Mouse (Mus musculus) hindbrain, embryonic 11.5 days (tissue): ENCODE data around the gene Avpr1b. TPM values are rescaled to one million over a fixed set of nuclear protein-coding genes. Genes with fewer than 3 reads are reported as not detected.
"Not testable (repeated sequence)": the region's sequence is repeated elsewhere in the genome, so short reads cannot be mapped to it uniquely, and the experiment has no call there.

Experiments
- ATAC-seq: fragments of 200-750 bp; cut with Nextera tagmentation; 2 replicates; pipeline ENCODE4 v1.8.0; 2017; ENCODE audit warnings: mild to moderate bottlenecking, moderate TSS enrichment, moderate library complexity; ENCODE audit not compliant: low FRiP score
- DNase-seq: peaks from one replicate; pipeline ENCODE4 v3.0.0-alpha.2; 2015; ENCODE audit warnings: low spot score
- H3K27ac ChIP-seq: fragments of 300-500 bp; sonication (generic); 2 replicates; pipeline ENCODE4 v1.5.1; 2014; ENCODE audit warnings: mild to moderate bottlenecking, low read depth, low read length
- H3K27me3 ChIP-seq: fragments of 300-500 bp; sonication (generic); 2 replicates; pipeline ENCODE4 v1.6.1; 2014; ENCODE audit warnings: mild to moderate bottlenecking, low read length, moderate library complexity, mixed read lengths; ENCODE audit not compliant: control insufficient read depth, insufficient read depth
- H3K36me3 ChIP-seq: fragments of 300-500 bp; sonication (generic); 2 replicates; pipeline ENCODE4 v1.6.1; 2014; ENCODE audit warnings: mild to moderate bottlenecking, low read length, moderate library complexity, mixed read lengths; ENCODE audit not compliant: control insufficient read depth, insufficient read depth
- H3K4me1 ChIP-seq: fragments of 300-500 bp; sonication (generic); replicated peaks from 2 replicates; pipeline ENCODE4 v1.6.1; 2014; ENCODE audit warnings: low read length, mixed read lengths; ENCODE audit not compliant: control insufficient read depth, insufficient read depth
- H3K4me2 ChIP-seq: fragments of 300-500 bp; sonication (generic); replicated peaks from 2 replicates; pipeline ENCODE4 v1.6.1; 2014; ENCODE audit warnings: mild to moderate bottlenecking, low read depth, low read length
- H3K4me3 ChIP-seq: fragments of 300-500 bp; sonication (generic); 2 replicates; pipeline ENCODE4 v1.5.1; 2014; ENCODE audit warnings: low read depth, low read length
- H3K9ac ChIP-seq: fragments of 300-500 bp; sonication (generic); 2 replicates; pipeline ENCODE4 v1.6.1; 2014; ENCODE audit warnings: low read depth, low read length
- H3K9me3 ChIP-seq: fragments of 300-500 bp; sonication (generic); 2 replicates; pipeline ENCODE4 v1.6.1; 2016; ENCODE audit warnings: low read length; ENCODE audit not compliant: control insufficient read depth
- WGBS: fragments of 180-500 bp; shearing (Covaris S2); extraction: QIAGEN DNeasy Blood & Tissue Kit; methylation state at CpG from one replicate; pipeline ENCODE4 v1.1.7; 2014; 5-methylcytosine and 5-hydroxymethylcytosine counted together
- polyA plus RNA-seq: library from polyadenylated mRNA; unstranded; fragments of >200 nt; fragmentation: Nextera tagmentation; extraction: Ambion mirVana; gene quantifications from 2 replicates; pipeline ENCODE4 v1.2.1, GENCODE M21; 2014

Avpr1b gene
- polyA plus RNA-seq: not detected in 2 replicates

DNA sequence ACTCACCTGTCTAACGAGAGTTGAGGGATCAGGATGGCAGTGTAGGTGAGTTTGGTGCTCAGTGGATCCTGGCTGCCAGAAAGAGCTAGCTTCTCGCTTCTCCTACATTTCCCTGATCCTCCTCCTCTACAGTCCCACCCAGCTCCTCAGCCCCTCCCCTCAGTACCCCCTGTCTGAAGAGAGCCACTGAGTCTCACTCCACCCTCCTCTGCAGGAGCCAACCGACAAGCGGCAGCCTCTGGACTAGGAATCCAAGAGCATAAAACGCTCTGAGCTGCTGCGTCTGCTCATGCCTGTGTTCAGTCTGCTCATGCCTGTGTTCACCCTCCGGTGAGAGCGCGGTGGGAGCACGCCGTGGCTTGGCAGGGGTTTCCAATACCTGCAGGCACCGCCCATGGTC, at the start of gene Avpr1b:
Gene Avpr1b, plus strand, starts transcription at position 335 of the 400 bp plus-strand sequence.
- Histone ChIP-seq H3K9me3 (no peaks in the 10 kb centered on the region), H3K4me1 (no peaks in the 10 kb centered on the region), H3K27ac (no peak within 1 kb of the TSS), H3K9ac (no peak within 1 kb of the TSS), H3K27me3 (no peaks in the 10 kb centered on the region), H3K4me2 (no peak within 1 kb of the TSS), H3K4me3 (no peak within 1 kb of the TSS), H3K36me3 (no peaks in the 10 kb centered on the region)
- no peak for ATAC-seq
- DNase-seq: no peak
- 42% methylated on average over 12 of the region's 12 CpGs for WGBS

DNA sequence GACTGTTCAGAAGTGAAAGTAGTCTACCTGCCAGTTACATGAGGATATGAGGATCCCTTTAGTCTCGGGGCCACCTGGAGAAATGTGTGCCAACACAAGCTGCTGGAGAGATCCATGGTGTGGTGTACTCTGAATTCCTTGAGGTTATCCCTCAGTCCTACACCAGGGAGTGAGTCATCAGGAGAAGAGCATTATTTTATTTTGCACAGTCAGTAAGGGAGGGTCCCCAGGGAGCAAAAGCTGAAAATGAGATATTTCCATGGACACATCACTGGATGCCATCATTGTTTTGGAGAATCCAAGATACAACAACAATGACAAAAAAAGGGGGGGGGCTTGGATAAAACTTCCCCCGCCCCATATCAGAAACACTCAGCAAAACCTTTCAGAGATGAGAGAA, 47.1 kb upstream of the Avpr1b start:
- no peaks in the 10 kb centered on the region for H3K36me3 ChIP-seq

DNA sequence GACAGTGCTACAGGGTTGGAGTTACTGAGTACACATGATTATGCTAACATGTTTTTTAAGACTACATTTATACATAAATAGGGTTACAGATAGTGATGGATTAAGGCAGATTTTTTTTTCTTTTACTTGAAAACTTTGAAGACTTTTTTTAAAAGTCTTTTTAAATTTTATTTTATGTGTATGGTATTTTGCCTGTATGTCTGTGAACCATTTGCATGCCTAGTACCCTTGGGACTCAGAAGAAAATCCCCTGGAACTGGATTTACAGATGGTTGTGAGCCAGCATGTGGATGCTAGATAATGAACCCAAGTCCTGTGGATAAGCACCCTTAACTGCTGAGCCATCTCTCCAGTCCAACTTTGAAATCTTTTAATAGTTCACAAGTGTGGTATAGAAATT, 45.6 kb upstream of the Avpr1b start:
- no peaks in the 10 kb centered on the region for H3K27me3 ChIP-seq
- H3K27ac ChIP-seq: no peak overlapping the region
- no peaks in the 10 kb centered on the region for H3K4me1 ChIP-seq
- H3K36me3 ChIP-seq: no peaks in the 10 kb centered on the region
- ATAC-seq (no peak), DNase-seq (no peak)
- no peaks in the 10 kb centered on the region for H3K9me3 ChIP-seq
- no peak overlapping the region for H3K4me3 ChIP-seq
- no peak overlapping the region for H3K9ac ChIP-seq
- no peak overlapping the region for H3K4me2 ChIP-seq

More for the DNA sequence above, 47.1 kb upstream of the Avpr1b start:
- 91% methylated on average over 2 of the region's 2 CpGs for WGBS
- Histone ChIP-seq H3K4me2 (no peak overlapping the region), H3K4me3 (no peak overlapping the region), H3K9me3 (no peaks in the 10 kb centered on the region), H3K27me3 (no peaks in the 10 kb centered on the region), H3K4me1 (no peaks in the 10 kb centered on the region), H3K9ac (no peak overlapping the region), H3K27ac (no peak overlapping the region)
- DNase-seq: no peak
- ATAC-seq: no peak

GRCm38 (mm10) chr1:131555042-131555812, 43.8 kb upstream of the Avpr1b start:
- ATAC-seq (peak; percentile 95), DNase-seq (peak; percentile 89)
- Histone ChIP-seq H3K36me3 (no peaks in the 10 kb centered on the region), H3K4me1 (no peaks in the 10 kb centered on the region), H3K27me3 (no peaks in the 10 kb centered on the region), H3K9ac (no peak overlapping the region; the same call in 1 of the 2 replicates), H3K4me3 (no peak overlapping the region), H3K4me2 (no peak overlapping the region), H3K27ac (no peak overlapping the region), H3K9me3 (no peaks in the 10 kb centered on the region)
- WGBS: 18% methylated on average over 13 of the region's 13 CpGs

DNA sequence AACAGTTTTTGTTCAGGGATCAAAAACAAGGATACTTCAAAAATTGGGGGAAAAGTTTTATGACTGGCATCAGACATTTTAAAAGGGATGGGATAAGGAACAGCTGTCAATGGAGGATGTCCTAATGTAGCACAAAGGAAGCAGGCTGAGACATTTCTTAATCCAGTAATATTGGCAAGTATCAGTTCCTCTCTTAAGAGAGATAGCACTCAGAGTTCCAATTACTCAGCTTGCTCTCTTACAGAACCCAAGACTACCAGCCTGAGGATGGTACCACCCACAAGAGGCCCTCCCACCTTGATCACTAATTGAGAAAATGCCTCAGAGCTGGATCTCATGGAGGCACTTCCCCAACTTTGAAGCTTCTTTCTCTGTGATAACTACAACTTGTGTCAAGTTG, 38.5 kb upstream of the Avpr1b start:
- ATAC-seq: no peak
- no peak overlapping the region for H3K4me2 ChIP-seq
- H3K27me3 ChIP-seq: no peaks in the 10 kb centered on the region
- DNase-seq: no peak
- no peak overlapping the region for H3K9ac ChIP-seq
- no peaks in the 10 kb centered on the region for H3K4me1 ChIP-seq
- H3K27ac ChIP-seq: no peak overlapping the region
- no peak overlapping the region for H3K4me3 ChIP-seq
- no peaks in the 10 kb centered on the region for H3K9me3 ChIP-seq
- H3K36me3 ChIP-seq: no peaks in the 10 kb centered on the region

GRCm38 (mm10) chr1:131562081-131562480, 37.0 kb upstream of the Avpr1b start:
- no peaks in the 10 kb centered on the region for H3K4me1 ChIP-seq
- ATAC-seq (no peak), DNase-seq (no peak)
- no peaks in the 10 kb centered on the region for H3K27me3 ChIP-seq
- H3K36me3 ChIP-seq: no peaks in the 10 kb centered on the region
- no peaks in the 10 kb centered on the region for H3K9me3 ChIP-seq
- WGBS: 90% methylated on average over 2 of the region's 2 CpGs
- H3K9ac ChIP-seq: no peak overlapping the region
- H3K4me2 ChIP-seq: no peak overlapping the region
- no peak overlapping the region for H3K4me3 ChIP-seq
- H3K27ac ChIP-seq: no peak overlapping the region

- not testable (repeated sequence) for H3K9ac ChIP-seq, H3K4me3 ChIP-seq, H3K36me3 ChIP-seq, H3K27me3 ChIP-seq, H3K4me1 ChIP-seq, H3K27ac ChIP-seq, H3K4me2 ChIP-seq, H3K9me3 ChIP-seq
- 37% methylated on average over 11 of the region's 11 CpGs for WGBS
- ATAC-seq (peak; percentile 71), DNase-seq (peak; percentile 60)
These were observed 33.0 kb upstream of the Avpr1b start for GRCm38 (mm10) chr1:131566056-131566455.

DNA sequence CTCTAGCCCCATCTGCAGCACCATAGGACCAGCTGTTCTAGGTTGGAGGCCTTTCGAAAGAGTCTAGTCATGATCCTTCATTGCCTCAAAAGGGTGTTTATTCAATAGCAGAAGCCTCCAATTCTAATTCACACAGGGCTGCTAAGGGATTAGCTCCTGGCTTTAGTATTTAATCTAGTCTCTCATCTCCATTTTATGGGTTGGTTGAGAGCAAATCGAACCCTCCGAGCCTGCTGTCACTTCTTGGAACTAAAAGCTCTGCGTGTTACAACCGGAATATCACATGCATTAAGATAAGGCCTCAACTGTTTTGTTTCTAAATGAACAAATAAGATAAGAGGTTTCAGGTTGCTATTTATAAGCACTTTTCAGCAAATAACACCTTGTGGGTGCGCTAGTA, 29.3 kb upstream of the Avpr1b start:
- Histone ChIP-seq H3K9ac (no peak overlapping the region), H3K36me3 (no peaks in the 10 kb centered on the region), H3K4me2 (no peak overlapping the region), H3K27me3 (no peaks in the 10 kb centered on the region), H3K27ac (no peak overlapping the region), H3K9me3 (no peaks in the 10 kb centered on the region), H3K4me3 (no peak overlapping the region), H3K4me1 (no peaks in the 10 kb centered on the region)
- ATAC-seq (no peak), DNase-seq (no peak)
- 95% methylated on average over 6 of the region's 6 CpGs for WGBS

DNA sequence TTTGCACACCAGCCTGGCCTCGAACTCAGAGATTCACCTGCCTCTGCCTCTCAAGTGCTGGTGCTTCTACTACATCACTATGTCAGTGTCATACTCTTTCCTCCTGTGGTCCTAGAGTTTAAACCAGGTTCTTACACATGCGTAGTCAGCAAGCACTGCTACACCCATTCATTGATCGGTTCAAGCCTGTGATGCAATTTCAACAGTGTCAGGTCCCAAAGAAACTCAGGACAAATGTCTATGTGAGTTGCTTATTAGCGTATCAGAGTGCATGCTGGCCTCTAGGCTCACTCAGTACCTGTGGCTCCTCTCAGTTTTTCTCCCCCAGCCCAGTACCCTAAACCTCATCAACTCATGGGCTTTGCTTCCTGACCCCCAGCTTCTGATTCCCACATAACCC, 28.6 kb upstream of the Avpr1b start:
- 94% methylated on average over 4 of the region's 4 CpGs for WGBS
- DNase-seq: no peak
- no peak for ATAC-seq
- Histone ChIP-seq H3K27ac (no peak overlapping the region), H3K4me1 (no peaks in the 10 kb centered on the region), H3K9ac (no peak overlapping the region), H3K36me3 (no peaks in the 10 kb centered on the region), H3K4me2 (no peak overlapping the region), H3K4me3 (no peak overlapping the region), H3K9me3 (no peaks in the 10 kb centered on the region), H3K27me3 (no peaks in the 10 kb centered on the region)
